Mouse (Mus musculus): ENCODE results near the gene Usp29. TPM values are rescaled to one million over a fixed set of nuclear protein-coding genes. Genes with fewer than 3 reads are reported as not detected.
"Not testable (repeated sequence)": the region's sequence is repeated elsewhere in the genome, so short reads cannot be mapped to it uniquely, and the experiment has no call there.

Gene Usp29
- polyA plus RNA-seq, 1 experiment from 2014 or later, result 41.5 TPM

DNA sequence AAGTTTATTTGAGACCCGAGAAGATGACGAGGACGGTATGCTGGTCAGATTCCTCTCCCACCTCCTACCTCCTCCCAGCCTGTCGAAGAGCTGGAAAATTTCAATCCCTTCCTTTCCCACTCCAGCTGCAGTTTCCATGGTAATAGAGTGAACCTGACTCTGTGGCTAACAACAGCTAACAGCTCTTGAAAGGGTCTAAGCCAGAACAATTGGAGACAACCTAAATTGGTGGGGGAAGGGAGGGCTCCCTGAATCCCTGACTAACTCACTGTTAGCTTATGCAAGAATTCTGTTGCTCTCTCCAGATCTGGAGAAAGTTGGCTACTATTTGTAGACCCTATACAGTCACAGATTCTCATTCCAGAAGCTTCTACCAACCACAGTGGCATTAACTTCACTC lies 23.1 kb downstream of the Usp29 start:
- H3K27ac ChIP-seq (ENCODE audit: low read depth, low read length), result no peak overlapping the region
- no peaks in the 10 kb centered on the region for H3K27me3 ChIP-seq (ENCODE audit: control insufficient read depth, insufficient read depth, low read length)
- H3K36me3 ChIP-seq (ENCODE audit: control insufficient read depth, insufficient read depth, low read length), result no peaks in the 10 kb centered on the region
- no peak overlapping the region for H3K4me3 ChIP-seq (ENCODE audit: low read depth, low read length)
- H3K4me2 ChIP-seq (ENCODE audit: low read depth, low read length), result no peak overlapping the region
- no peaks in the 10 kb centered on the region for H3K9me3 ChIP-seq (ENCODE audit: control insufficient read depth, low read length)
- H3K9ac ChIP-seq (replicated peaks; ENCODE audit: low read depth, low read length), result no peak overlapping the region
- peak; percentile 60; the same call in 1 of the 2 replicates for ATAC-seq (ENCODE audit: low read depth)
- WGBS, result 15% methylated on average over 4 of the region's 4 CpGs
- H3K4me1 ChIP-seq (ENCODE audit: control insufficient read depth, insufficient read depth, low read length), result 0 out of 2 replicates have a peak, but pooled peaks cover 2% of the 10 kb centered on the region

- no peaks in the 10 kb centered on the region for H3K27me3 ChIP-seq (ENCODE audit: control insufficient read depth, insufficient read depth, low read length)
- no peak for ATAC-seq (ENCODE audit: low read depth)
- no peak overlapping the region for H3K4me2 ChIP-seq (ENCODE audit: low read depth, low read length)
- WGBS, result 87% methylated on average over 4 of the region's 4 CpGs
- H3K9me3 ChIP-seq (ENCODE audit: control insufficient read depth, low read length), result no peaks in the 10 kb centered on the region
- no peak overlapping the region for H3K4me3 ChIP-seq (ENCODE audit: low read depth, low read length)
- H3K4me1 ChIP-seq (ENCODE audit: control insufficient read depth, insufficient read depth, low read length), result no peaks in the 10 kb centered on the region
- H3K27ac ChIP-seq (ENCODE audit: low read depth, low read length), result no peak overlapping the region
- H3K9ac ChIP-seq (replicated peaks; ENCODE audit: low read depth, low read length), result no peak overlapping the region
- no peaks in the 10 kb centered on the region for H3K36me3 ChIP-seq (ENCODE audit: control insufficient read depth, insufficient read depth, low read length)
Observed at GRCm38 (mm10) chr7:6756777-6757291, 26.5 kb downstream of the Usp29 start.

DNA sequence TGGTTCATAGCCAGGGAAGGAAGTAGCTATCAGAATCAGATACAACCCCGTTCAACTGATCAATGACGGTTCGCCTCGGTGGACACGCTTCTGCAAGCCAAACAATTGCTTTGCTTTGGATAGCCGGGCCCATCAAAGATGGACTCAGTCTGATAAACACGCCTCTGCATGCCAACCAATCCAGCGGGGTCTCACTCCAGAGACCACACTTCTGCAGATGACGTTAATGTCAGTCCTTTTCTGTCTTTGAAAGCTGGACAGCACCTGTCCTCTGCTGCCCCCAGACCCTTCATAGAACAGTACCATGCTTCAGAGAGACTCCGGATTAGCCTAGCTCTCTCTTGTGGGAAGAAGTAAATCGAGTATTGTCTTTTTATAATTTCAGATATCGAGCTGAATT lies 29.3 kb downstream of the Usp29 start:
- H3K27me3 ChIP-seq (ENCODE audit: control insufficient read depth, insufficient read depth, low read length), result no peaks in the 10 kb centered on the region
- H3K9ac ChIP-seq (replicated peaks; ENCODE audit: low read depth, low read length), result no peak overlapping the region
- no peaks in the 10 kb centered on the region for H3K36me3 ChIP-seq (ENCODE audit: control insufficient read depth, insufficient read depth, low read length)
- no peak overlapping the region for H3K4me3 ChIP-seq (ENCODE audit: low read depth, low read length)
- H3K9me3 ChIP-seq (ENCODE audit: control insufficient read depth, low read length), result no peaks in the 10 kb centered on the region
- H3K4me1 ChIP-seq (ENCODE audit: control insufficient read depth, insufficient read depth, low read length), result no peaks in the 10 kb centered on the region
- WGBS, result 64% methylated on average over 12 of the region's 12 CpGs
- peak; percentile 52 for ATAC-seq (ENCODE audit: low read depth)
- H3K4me2 ChIP-seq (ENCODE audit: low read depth, low read length), result no peak overlapping the region
- no peak overlapping the region for H3K27ac ChIP-seq (ENCODE audit: low read depth, low read length)

DNA sequence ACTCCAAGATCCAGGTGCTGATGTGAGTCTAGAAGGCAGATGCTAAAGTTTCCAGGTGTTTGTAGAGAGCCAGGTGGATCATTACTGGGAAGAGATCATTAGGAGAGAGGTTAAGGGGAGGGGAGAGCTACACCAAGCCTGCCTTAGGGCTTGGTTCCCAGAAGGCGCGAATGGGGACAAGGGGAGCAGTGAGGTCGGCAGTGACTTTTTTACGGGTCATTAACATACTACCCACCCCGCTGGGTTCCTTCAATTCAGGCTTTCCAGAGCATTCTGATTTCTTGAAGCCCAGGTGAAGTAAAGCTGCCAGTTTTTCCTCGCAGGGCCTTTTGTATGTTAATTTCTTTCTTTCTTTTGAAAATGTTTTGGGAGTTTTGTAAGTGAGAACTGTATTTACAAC lies 29.8 kb downstream of the Usp29 start:
- H3K9ac ChIP-seq (replicated peaks; ENCODE audit: low read depth, low read length), result no peak overlapping the region
- no peak overlapping the region for H3K4me3 ChIP-seq (ENCODE audit: low read depth, low read length)
- WGBS, result 12% methylated on average over 6 of the region's 6 CpGs
- H3K4me1 ChIP-seq (ENCODE audit: control insufficient read depth, insufficient read depth, low read length), result no peaks in the 10 kb centered on the region
- H3K27ac ChIP-seq (ENCODE audit: low read depth, low read length), result no peak overlapping the region
- no peaks in the 10 kb centered on the region for H3K36me3 ChIP-seq (ENCODE audit: control insufficient read depth, insufficient read depth, low read length)
- no peaks in the 10 kb centered on the region for H3K27me3 ChIP-seq (ENCODE audit: control insufficient read depth, insufficient read depth, low read length)
- ATAC-seq (ENCODE audit: low read depth), result no peak
- no peaks in the 10 kb centered on the region for H3K9me3 ChIP-seq (ENCODE audit: control insufficient read depth, low read length)
- no peak overlapping the region for H3K4me2 ChIP-seq (ENCODE audit: low read depth, low read length)

- no peaks in the 10 kb centered on the region for H3K27me3 ChIP-seq (ENCODE audit: control insufficient read depth, insufficient read depth, low read length)
- no peaks in the 10 kb centered on the region for H3K36me3 ChIP-seq (ENCODE audit: control insufficient read depth, insufficient read depth, low read length)
- no peaks in the 10 kb centered on the region for H3K4me1 ChIP-seq (ENCODE audit: control insufficient read depth, insufficient read depth, low read length)
- no peak for ATAC-seq (ENCODE audit: low read depth)
- no peak overlapping the region for H3K27ac ChIP-seq (ENCODE audit: low read depth, low read length)
- WGBS, result 74% methylated on average over 5 of the region's 5 CpGs
- no peaks in the 10 kb centered on the region for H3K9me3 ChIP-seq (ENCODE audit: control insufficient read depth, low read length)
- H3K4me2 ChIP-seq (ENCODE audit: low read depth, low read length), result no peak overlapping the region
- H3K9ac ChIP-seq (replicated peaks; ENCODE audit: low read depth, low read length), result no peak overlapping the region
- no peak overlapping the region for H3K4me3 ChIP-seq (ENCODE audit: low read depth, low read length)
Observed at GRCm38 (mm10) chr7:6765240-6765639, 34.9 kb downstream of the Usp29 start.

DNA sequence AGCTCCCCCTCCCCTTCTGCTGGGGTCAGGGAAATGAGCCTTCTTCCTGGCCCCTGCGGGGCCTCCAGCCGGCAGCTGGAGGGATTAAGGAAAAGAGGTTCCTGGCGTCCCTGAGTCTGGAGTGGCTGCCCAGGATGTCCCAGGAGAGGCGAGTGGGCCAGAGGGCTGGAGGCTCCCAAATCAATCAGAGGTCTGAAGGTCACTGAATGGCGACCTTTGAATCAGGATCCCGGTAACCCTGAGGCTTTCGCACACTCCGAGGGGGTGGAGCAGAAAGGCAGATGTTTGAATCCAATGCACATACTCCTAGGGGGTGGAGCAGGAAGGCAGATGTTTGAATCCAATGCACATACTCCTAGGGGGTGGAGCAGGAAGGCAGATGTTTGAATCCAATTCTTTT lies 39.9 kb downstream of the Usp29 start:
- Histone ChIP-seq H3K36me3 (ENCODE audit: control insufficient read depth, insufficient read depth, low read length) (no peaks in the 10 kb centered on the region), H3K4me3 (ENCODE audit: low read depth, low read length) (no peak overlapping the region), H3K27me3 (ENCODE audit: control insufficient read depth, insufficient read depth, low read length) (no peaks in the 10 kb centered on the region), H3K27ac (ENCODE audit: low read depth, low read length) (no peak overlapping the region), H3K4me1 (ENCODE audit: control insufficient read depth, insufficient read depth, low read length) (no peaks in the 10 kb centered on the region), H3K4me2 (ENCODE audit: low read depth, low read length) (no peak overlapping the region), H3K9ac (replicated peaks; ENCODE audit: low read depth, low read length) (no peak overlapping the region), H3K9me3 (ENCODE audit: control insufficient read depth, low read length) (no peaks in the 10 kb centered on the region)
- WGBS, result 7% methylated on average over 8 of the region's 8 CpGs
- ATAC-seq (ENCODE audit: low read depth), result no peak

- not testable (repeated sequence) for H3K4me2 ChIP-seq (ENCODE audit: low read depth, low read length); H3K27me3 ChIP-seq (ENCODE audit: control insufficient read depth, insufficient read depth, low read length); H3K4me3 ChIP-seq (ENCODE audit: low read depth, low read length); H3K9me3 ChIP-seq (ENCODE audit: control insufficient read depth, low read length); H3K27ac ChIP-seq (ENCODE audit: low read depth, low read length); H3K9ac ChIP-seq (replicated peaks; ENCODE audit: low read depth, low read length); H3K36me3 ChIP-seq (ENCODE audit: control insufficient read depth, insufficient read depth, low read length); H3K4me1 ChIP-seq (ENCODE audit: control insufficient read depth, insufficient read depth, low read length)
- 37% methylated on average over 11 of the region's 11 CpGs for WGBS
- peak; percentile 28; the same call in 1 of the 2 replicates for ATAC-seq (ENCODE audit: low read depth)
Observed at GRCm38 (mm10) chr7:6773865-6774413, 43.6 kb downstream of the Usp29 start.

- no peak overlapping the region for H3K4me3 ChIP-seq (ENCODE audit: low read depth, low read length)
- H3K36me3 ChIP-seq (ENCODE audit: control insufficient read depth, insufficient read depth, low read length), result no peaks in the 10 kb centered on the region
- no peaks in the 10 kb centered on the region for H3K9me3 ChIP-seq (ENCODE audit: control insufficient read depth, low read length)
- H3K9ac ChIP-seq (replicated peaks; ENCODE audit: low read depth, low read length), result no peak overlapping the region
- 90% methylated on average over 10 of the region's 10 CpGs for WGBS
- no peaks in the 10 kb centered on the region for H3K4me1 ChIP-seq (ENCODE audit: control insufficient read depth, insufficient read depth, low read length)
- H3K4me2 ChIP-seq (ENCODE audit: low read depth, low read length), result no peak overlapping the region
- H3K27me3 ChIP-seq (ENCODE audit: control insufficient read depth, insufficient read depth, low read length), result no peaks in the 10 kb centered on the region
- ATAC-seq (ENCODE audit: low read depth), result no peak
- no peak overlapping the region for H3K27ac ChIP-seq (ENCODE audit: low read depth, low read length)
Observed at GRCm38 (mm10) chr7:6776314-6777059, 46.1 kb downstream of the Usp29 start.

- H3K27ac ChIP-seq (ENCODE audit: low read depth, low read length), result no peak overlapping the region
- H3K27me3 ChIP-seq (ENCODE audit: control insufficient read depth, insufficient read depth, low read length), result no peaks in the 10 kb centered on the region
- H3K9ac ChIP-seq (replicated peaks; ENCODE audit: low read depth, low read length), result no peak overlapping the region
- H3K4me1 ChIP-seq (ENCODE audit: control insufficient read depth, insufficient read depth, low read length), result no peaks in the 10 kb centered on the region
- no peaks in the 10 kb centered on the region for H3K36me3 ChIP-seq (ENCODE audit: control insufficient read depth, insufficient read depth, low read length)
- H3K4me3 ChIP-seq (ENCODE audit: low read depth, low read length), result no peak overlapping the region
- WGBS, result 64% methylated on average over 2 of the region's 2 CpGs
- H3K4me2 ChIP-seq (ENCODE audit: low read depth, low read length), result no peak overlapping the region
- ATAC-seq (ENCODE audit: low read depth), result no peak
- H3K9me3 ChIP-seq (ENCODE audit: control insufficient read depth, low read length), result no peaks in the 10 kb centered on the region
Observed at GRCm38 (mm10) chr7:6777107-6777506, 46.7 kb downstream of the Usp29 start.
